Mouse (Mus musculus): ENCODE data around the gene Auts2. TPM values are rescaled to one million over a fixed set of nuclear protein-coding genes. Genes with fewer than 3 reads are reported as not detected.

The Auts2 gene
- polyA plus RNA-seq, 1 experiment from 2014 or later = 30.4 TPM

DNA sequence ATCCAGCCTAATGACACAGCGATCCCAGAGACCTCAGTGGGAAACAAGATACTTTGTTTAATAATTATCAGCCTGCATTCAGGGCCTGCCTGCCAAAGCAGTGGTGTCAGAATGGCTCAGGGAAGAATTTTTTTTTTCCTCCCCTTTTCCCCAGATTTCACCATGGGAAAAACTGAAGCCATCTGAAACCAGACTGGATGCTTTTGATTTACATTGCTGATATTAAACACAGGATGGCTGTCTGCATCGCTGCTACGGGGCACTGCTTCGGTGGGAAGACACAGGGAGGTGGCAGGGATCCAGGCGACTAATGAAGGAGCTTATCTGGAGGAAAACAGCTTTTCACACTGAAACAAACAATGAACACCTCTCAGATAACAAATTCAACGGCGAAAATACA, 912.6 kb downstream of the Auts2 start:
- Histone ChIP-seq H3K9me3 (ENCODE audit: control insufficient read depth, low read length) (no peaks in the 10 kb centered on the region), H3K27ac (ENCODE audit: low read depth) (no peak overlapping the region), H3K36me3 (ENCODE audit: control insufficient read depth, insufficient read depth, low read length) (no peaks in the 10 kb centered on the region), H3K9ac (ENCODE audit: low read length) (no peak overlapping the region), H3K4me3 (ENCODE audit: low read depth, low read length) (no peak overlapping the region), H3K4me2 (ENCODE audit: low read length) (no peak overlapping the region), H3K4me1 (replicated peaks; ENCODE audit: control insufficient read depth, insufficient read depth, low read length) (0 out of 2 replicates have a peak, but pooled peaks cover 5% of the 10 kb centered on the region), H3K27me3 (replicated peaks; ENCODE audit: control insufficient read depth, insufficient read depth, low read length) (no peaks in the 10 kb centered on the region)
- 32% methylated on average over 7 of the region's 7 CpGs for WGBS
- DNase-seq (ENCODE audit: low spot score) (no peak), ATAC-seq (replicated peaks; ENCODE audit: low FRiP score, low TSS enrichment, low read depth) (no peak)

DNA sequence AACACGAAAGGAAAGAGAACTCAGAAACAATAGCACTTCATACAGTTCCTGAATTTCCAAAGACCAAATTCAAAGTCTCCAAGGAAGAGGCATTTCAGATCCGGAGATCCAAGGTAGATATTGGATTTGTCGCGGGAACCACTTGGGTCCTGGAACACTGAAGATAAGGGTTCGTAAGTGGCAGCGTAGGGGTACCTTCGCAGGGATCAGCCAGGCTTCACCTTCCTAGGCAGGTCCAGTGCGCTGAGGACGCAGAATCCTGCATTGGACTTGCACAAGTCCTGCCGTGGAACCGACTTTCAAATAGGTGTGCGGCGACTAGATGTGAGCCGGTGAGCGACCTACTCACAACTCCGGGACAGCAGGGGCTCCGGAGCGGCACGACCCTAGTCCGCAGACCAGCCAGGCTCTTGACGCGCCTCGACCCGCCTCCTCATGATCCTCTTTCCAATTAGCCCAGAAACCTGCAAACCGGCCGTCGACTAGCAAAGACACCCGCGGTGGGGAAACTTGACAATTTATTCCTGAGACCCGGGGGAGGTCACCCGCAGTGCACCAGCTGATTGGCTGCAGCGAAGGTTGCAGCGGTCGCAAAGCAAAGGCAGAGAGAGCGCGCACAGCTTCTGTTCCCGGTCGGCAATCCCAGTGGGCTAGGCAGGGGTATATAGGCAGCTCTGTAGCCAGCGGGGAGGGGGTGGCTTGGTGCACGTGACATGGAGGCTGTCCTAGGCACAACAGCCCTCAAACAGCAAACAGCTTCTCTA, 926.8 kb downstream of the Auts2 start:
- no peaks in the 10 kb centered on the region for H3K36me3 ChIP-seq (ENCODE audit: control insufficient read depth, insufficient read depth, low read length)
- peak overlapping the region; percentile 27 for H3K9ac ChIP-seq (ENCODE audit: low read length)
- no peaks in the 10 kb centered on the region for H3K9me3 ChIP-seq (ENCODE audit: control insufficient read depth, low read length)
- ATAC-seq (replicated peaks; ENCODE audit: low FRiP score, low TSS enrichment, low read depth) (0 out of 2 replicates have a peak, but pooled peaks have one; percentile 34), DNase-seq (ENCODE audit: low spot score) (no peak)
- H3K4me1 ChIP-seq (replicated peaks; ENCODE audit: control insufficient read depth, insufficient read depth, low read length) = no peaks in the 10 kb centered on the region
- H3K27me3 ChIP-seq (replicated peaks; ENCODE audit: control insufficient read depth, insufficient read depth, low read length) = peaks cover 25% of the 10 kb centered on the region
- H3K4me3 ChIP-seq (ENCODE audit: low read depth, low read length) = peak overlapping the region; percentile 31
- H3K4me2 ChIP-seq (ENCODE audit: low read length) = peak overlapping the region; percentile 62
- H3K27ac ChIP-seq (ENCODE audit: low read depth) = no peak overlapping the region
- 4% methylated on average over 40 of the region's 40 CpGs for WGBS

GRCm38 (mm10) chr5:131614238-131614637, 928.9 kb downstream of the Auts2 start:
- WGBS = 94% methylated on average over 2 of the region's 2 CpGs
- DNase-seq (ENCODE audit: low spot score) = no peak
- peaks cover 25% of the 10 kb centered on the region for H3K27me3 ChIP-seq (replicated peaks; ENCODE audit: control insufficient read depth, insufficient read depth, low read length)

DNA sequence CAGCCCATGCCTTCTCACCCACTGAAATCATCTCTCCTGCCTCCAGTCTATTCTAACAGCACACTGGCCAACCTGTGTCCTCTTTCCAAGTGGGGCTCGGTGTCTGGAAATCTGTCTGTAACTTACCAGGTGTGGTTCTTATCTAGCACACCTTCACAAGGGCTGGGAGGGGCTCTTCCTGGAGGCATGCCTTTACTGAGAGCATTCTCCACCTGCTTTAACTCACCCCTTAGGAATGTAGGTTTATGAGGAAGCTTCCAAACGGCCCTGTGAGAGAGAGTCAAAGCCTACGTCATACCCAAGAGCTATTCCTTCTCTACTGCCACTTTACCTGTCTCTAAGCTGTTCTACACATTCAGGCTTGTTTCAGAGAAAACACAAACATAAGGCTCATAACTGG, 929.8 kb downstream of the Auts2 start:
- ATAC-seq (replicated peaks; ENCODE audit: low FRiP score, low TSS enrichment, low read depth) = peak; percentile 88
- 49% methylated on average over 3 of the region's 3 CpGs for WGBS

More at GRCm38 (mm10) chr5:131614238-131614637, 928.9 kb downstream of the Auts2 start:
- Histone ChIP-seq H3K4me3 (ENCODE audit: low read depth, low read length) (no peak overlapping the region), H3K36me3 (ENCODE audit: control insufficient read depth, insufficient read depth, low read length) (no peaks in the 10 kb centered on the region), H3K9me3 (ENCODE audit: control insufficient read depth, low read length) (no peaks in the 10 kb centered on the region), H3K4me1 (replicated peaks; ENCODE audit: control insufficient read depth, insufficient read depth, low read length) (no peaks in the 10 kb centered on the region), H3K9ac (ENCODE audit: low read length) (no peak overlapping the region), H3K27ac (ENCODE audit: low read depth) (no peak overlapping the region), H3K4me2 (ENCODE audit: low read length) (no peak overlapping the region)
- ATAC-seq (replicated peaks; ENCODE audit: low FRiP score, low TSS enrichment, low read depth) = no peak

DNA sequence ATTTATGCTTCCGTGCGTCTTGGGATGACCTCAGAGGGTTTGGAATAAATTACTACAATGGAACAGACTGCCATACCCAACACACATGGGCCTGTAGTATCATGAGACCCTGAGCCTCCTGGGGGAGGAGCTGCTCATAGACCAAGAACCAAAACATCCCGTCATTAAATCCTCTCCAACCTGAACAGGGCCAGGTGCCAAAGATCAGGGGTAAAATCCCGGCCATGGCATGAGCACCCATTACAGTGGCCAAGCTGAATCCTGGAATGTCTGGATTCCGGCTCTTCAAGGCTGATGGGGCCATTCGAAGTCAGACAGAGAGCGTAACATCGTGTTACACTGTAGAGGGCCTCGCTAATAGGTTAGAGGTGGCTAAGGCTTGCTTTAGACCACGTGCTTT, 932.4 kb downstream of the Auts2 start:
- Histone ChIP-seq H3K27me3 (replicated peaks; ENCODE audit: control insufficient read depth, insufficient read depth, low read length) (peaks cover 7% of the 10 kb centered on the region), H3K9ac (ENCODE audit: low read length) (no peak overlapping the region), H3K4me3 (ENCODE audit: low read depth, low read length) (no peak overlapping the region), H3K4me1 (replicated peaks; ENCODE audit: control insufficient read depth, insufficient read depth, low read length) (no peaks in the 10 kb centered on the region), H3K36me3 (ENCODE audit: control insufficient read depth, insufficient read depth, low read length) (no peaks in the 10 kb centered on the region), H3K4me2 (ENCODE audit: low read length) (no peak overlapping the region), H3K27ac (ENCODE audit: low read depth) (no peak overlapping the region), H3K9me3 (ENCODE audit: control insufficient read depth, low read length) (no peaks in the 10 kb centered on the region)
- DNase-seq (ENCODE audit: low spot score) = no peak
- ATAC-seq (replicated peaks; ENCODE audit: low FRiP score, low TSS enrichment, low read depth) = no peak
- WGBS = 77% methylated on average over 10 of the region's 10 CpGs

More for the DNA sequence above, 929.8 kb downstream of the Auts2 start:
- DNase-seq (ENCODE audit: low spot score) = no peak
- H3K36me3 ChIP-seq (ENCODE audit: control insufficient read depth, insufficient read depth, low read length) = no peaks in the 10 kb centered on the region
- no peaks in the 10 kb centered on the region for H3K9me3 ChIP-seq (ENCODE audit: control insufficient read depth, low read length)
- H3K27ac ChIP-seq (ENCODE audit: low read depth) = no peak overlapping the region
- H3K4me2 ChIP-seq (ENCODE audit: low read length) = no peak overlapping the region
- no peak overlapping the region for H3K9ac ChIP-seq (ENCODE audit: low read length)
- H3K4me3 ChIP-seq (ENCODE audit: low read depth, low read length) = no peak overlapping the region
- H3K4me1 ChIP-seq (replicated peaks; ENCODE audit: control insufficient read depth, insufficient read depth, low read length) = no peaks in the 10 kb centered on the region
- peaks cover 25% of the 10 kb centered on the region for H3K27me3 ChIP-seq (replicated peaks; ENCODE audit: control insufficient read depth, insufficient read depth, low read length)

DNA sequence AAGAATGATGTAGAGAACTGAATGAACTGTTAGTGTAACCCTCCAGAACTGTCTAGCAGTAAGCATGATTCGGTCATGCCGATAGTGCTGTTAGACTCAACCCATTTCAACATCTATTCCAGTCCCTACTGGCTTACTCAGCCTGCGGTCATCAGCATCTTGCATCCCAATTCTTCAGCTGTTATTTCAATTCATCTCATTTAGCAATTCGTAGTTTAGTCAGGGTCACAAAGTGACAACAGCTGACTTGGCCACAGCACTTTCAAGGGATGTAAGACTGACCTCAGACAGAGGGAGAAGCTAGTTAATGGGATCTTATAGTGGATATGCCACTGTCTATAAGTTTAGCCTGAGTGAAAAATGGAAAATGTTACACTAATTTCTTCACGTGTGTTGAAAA, 936.4 kb downstream of the Auts2 start:
- Histone ChIP-seq H3K27me3 (replicated peaks; ENCODE audit: control insufficient read depth, insufficient read depth, low read length) (no peaks in the 10 kb centered on the region), H3K4me3 (ENCODE audit: low read depth, low read length) (no peak overlapping the region), H3K9me3 (ENCODE audit: control insufficient read depth, low read length) (no peaks in the 10 kb centered on the region), H3K27ac (ENCODE audit: low read depth) (no peak overlapping the region), H3K4me1 (replicated peaks; ENCODE audit: control insufficient read depth, insufficient read depth, low read length) (no peaks in the 10 kb centered on the region), H3K9ac (ENCODE audit: low read length) (no peak overlapping the region), H3K36me3 (ENCODE audit: control insufficient read depth, insufficient read depth, low read length) (no peaks in the 10 kb centered on the region), H3K4me2 (ENCODE audit: low read length) (no peak overlapping the region)
- DNase-seq (ENCODE audit: low spot score) = no peak
- ATAC-seq (replicated peaks; ENCODE audit: low FRiP score, low TSS enrichment, low read depth) = no peak
- 85% methylated on average over 5 of the region's 5 CpGs for WGBS

GRCm38 (mm10) chr5:131601934-131602692, 941.0 kb downstream of the Auts2 start:
- H3K4me2 ChIP-seq (ENCODE audit: low read length) = no peak overlapping the region
- no peak overlapping the region for H3K9ac ChIP-seq (ENCODE audit: low read length)
- no peaks in the 10 kb centered on the region for H3K9me3 ChIP-seq (ENCODE audit: control insufficient read depth, low read length)
- 65% methylated on average over 7 of the region's 7 CpGs for WGBS
- no peaks in the 10 kb centered on the region for H3K4me1 ChIP-seq (replicated peaks; ENCODE audit: control insufficient read depth, insufficient read depth, low read length)
- DNase-seq (ENCODE audit: low spot score) (no peak), ATAC-seq (replicated peaks; ENCODE audit: low FRiP score, low TSS enrichment, low read depth) (no peak)
- H3K4me3 ChIP-seq (ENCODE audit: low read depth, low read length) = no peak overlapping the region
- H3K27me3 ChIP-seq (replicated peaks; ENCODE audit: control insufficient read depth, insufficient read depth, low read length) = no peaks in the 10 kb centered on the region
- no peak overlapping the region for H3K27ac ChIP-seq (ENCODE audit: low read depth)
- no peaks in the 10 kb centered on the region for H3K36me3 ChIP-seq (ENCODE audit: control insufficient read depth, insufficient read depth, low read length)

- WGBS = 43% methylated on average over 14 of the region's 14 CpGs
- H3K27ac ChIP-seq (ENCODE audit: low read depth) = no peak overlapping the region
- no peaks in the 10 kb centered on the region for H3K27me3 ChIP-seq (replicated peaks; ENCODE audit: control insufficient read depth, insufficient read depth, low read length)
- peak; percentile 48; the same call in 1 of the 2 replicates for ATAC-seq (replicated peaks; ENCODE audit: low FRiP score, low TSS enrichment, low read depth)
- no peaks in the 10 kb centered on the region for H3K9me3 ChIP-seq (ENCODE audit: control insufficient read depth, low read length)
- DNase-seq (ENCODE audit: low spot score) = no peak
- H3K36me3 ChIP-seq (ENCODE audit: control insufficient read depth, insufficient read depth, low read length) = no peaks in the 10 kb centered on the region
- no peak overlapping the region for H3K4me2 ChIP-seq (ENCODE audit: low read length)
- no peaks in the 10 kb centered on the region for H3K4me1 ChIP-seq (replicated peaks; ENCODE audit: control insufficient read depth, insufficient read depth, low read length)
- no peak overlapping the region for H3K4me3 ChIP-seq (ENCODE audit: low read depth, low read length)
- H3K9ac ChIP-seq (ENCODE audit: low read length) = no peak overlapping the region
Observed at GRCm38 (mm10) chr5:131600325-131601125, 942.6 kb downstream of the Auts2 start.
